Mouse (Mus musculus) cerebellum, adult 18-20 months (tissue): ENCODE measurements around the gene Olfr477.
"Not testable (repeated sequence)": the region's sequence is repeated elsewhere in the genome, so short reads cannot be mapped to it uniquely, and the experiment has no call there.

Experiments used
- DNase-seq, 2 experiments: peaks; one replicate each; pipeline ENCODE4 v3.0.0; 2021

The Olfr477 gene

DNA sequence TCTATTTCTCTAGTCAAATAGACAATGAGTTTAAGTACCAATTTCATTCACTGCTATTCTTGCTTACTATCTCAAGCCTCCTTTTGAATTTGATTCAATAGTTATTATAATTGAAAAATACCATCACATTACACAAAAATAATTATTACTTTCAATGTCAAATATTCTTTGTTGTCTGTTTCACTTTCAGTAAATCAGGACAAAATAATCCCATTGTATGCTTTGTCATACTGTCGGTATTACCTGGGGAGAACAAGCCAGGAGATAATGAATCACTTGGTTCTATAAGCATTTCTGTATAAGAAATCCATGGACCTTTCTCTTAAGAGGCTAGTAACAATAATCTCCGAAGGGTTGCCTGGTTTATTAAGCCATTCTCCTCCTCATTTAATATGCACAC lies at the start of gene Olfr477:
Olfr477 (plus strand) TSS at position 301 of the 400 bp plus-strand sequence.
- no peak for DNase-seq

DNA sequence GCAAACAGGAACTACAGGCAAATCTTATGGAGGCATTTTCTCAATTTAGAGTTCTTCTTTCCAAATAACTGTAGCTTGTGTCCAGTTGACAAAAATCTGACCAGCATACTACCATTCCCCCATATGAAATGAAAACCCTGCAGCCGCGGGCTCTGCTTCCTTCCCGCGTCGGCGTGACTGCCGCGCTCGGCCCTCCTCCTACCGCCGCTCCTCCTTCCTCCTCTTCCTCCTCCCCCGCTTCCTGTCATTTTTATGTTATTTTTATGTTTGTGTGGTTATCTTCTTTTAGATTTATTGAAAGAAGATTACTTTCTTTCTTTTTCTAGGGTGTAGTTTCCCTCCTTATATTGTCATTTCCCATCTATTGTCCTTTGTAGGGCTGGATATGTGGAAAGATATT lies 34.0 kb upstream of the Olfr477 start:
- DNase-seq = not testable (repeated sequence)

DNA sequence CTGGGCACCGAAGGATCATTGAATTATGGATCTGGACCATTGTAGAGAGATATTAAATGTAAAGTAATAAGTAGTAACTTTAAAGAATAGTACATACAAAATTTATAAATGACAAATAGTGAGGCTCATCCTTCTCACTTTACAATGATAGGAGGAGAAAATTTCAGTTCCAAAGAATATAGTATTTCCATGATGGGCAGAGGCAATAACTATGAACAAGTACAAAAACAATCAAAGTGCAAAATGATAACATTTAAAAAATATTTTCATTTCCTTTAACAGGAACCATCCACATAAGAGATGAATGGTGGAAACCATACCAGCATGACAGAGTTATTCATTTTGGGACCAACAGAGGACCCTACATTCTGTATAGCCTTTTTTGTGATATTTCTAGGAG lies 32.1 kb upstream of the Olfr477 start, which contains the start of gene Olfr474:
Olfr474 (plus strand) TSS at position 301 of the 400 bp plus-strand sequence.
- DNase-seq = no peak

DNA sequence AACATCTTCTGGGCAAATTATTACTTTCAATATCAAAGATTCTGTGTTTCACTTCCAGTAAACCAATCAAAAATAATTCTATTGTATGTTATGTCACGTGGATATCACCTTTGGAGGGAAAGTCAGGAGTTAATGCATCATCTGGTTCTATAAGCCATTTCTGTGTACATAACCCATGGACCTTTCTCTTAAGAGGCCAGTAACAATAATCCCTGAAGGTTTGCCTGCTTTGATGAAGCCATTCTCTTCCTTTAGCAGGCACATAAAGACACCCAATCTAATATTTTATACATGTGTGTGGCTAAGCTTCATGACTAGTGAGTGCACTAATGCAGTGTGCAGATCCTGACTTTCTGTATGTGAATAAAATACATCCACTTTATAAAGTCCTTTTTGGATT lies 22.0 kb upstream of the Olfr477 start, which contains the start of gene Olfr476:
Olfr476 (plus strand) TSS at position 301 of the 400 bp plus-strand sequence.
- no peak for DNase-seq

DNA sequence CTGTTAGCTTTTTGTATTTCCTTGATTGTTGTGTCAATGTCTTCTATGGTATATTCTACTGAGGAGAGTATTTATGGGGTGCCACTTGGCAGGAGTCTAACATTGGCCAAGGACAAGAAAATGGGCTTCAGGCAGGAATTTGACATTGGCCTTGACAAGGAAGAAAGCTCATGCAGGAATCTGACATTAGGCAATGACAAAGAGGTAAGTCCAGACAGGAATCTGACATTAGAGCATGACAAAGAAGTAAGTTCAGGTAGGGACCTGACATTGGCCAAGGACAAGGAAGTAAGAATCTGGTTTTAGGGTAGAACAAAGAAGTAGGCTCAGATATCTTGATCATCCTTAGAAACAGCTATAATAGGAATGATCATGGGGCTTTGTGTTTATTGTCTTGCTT lies 27.8 kb downstream of the Olfr477 start:
- not testable (repeated sequence) for DNase-seq

DNA sequence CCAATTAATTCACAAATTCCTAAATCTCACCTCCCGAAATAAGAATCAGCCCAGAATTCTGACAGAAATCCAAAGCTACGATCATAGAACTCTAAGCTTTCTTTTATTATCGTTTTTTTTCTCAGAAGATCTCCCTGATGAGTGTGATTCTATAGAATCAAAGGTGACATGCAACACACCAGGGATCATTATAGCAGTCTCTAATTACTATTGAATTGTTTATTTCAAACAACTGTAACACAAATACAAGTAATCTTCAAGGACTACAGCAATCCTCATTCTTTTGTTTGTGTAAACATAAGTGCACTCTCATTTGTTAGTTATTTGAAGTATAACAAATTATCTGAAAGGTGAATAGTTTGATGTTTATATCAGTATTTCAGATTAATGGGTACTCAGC lies 47.4 kb downstream of the Olfr477 start, which contains the start of gene Olfr478:
Olfr478 (minus strand) TSS at position 101 of the 400 bp plus-strand sequence.
- no peak for DNase-seq
